8 mouse cellular contexts compared by ENCODE assay signal in genomic region chr6:94647574-94648430, GRCm38 (mm10). TPM values are rescaled to one million over a fixed set of nuclear protein-coding genes. Genes with fewer than 3 reads are reported as not detected.
DNase-seq lines count a peak whose midpoint lies in the region; ATAC-seq and TF ChIP-seq lines count a peak whose summit lies in the region.

No protein-coding gene starts in this region.

- no peak overlapping the region for H3K9ac ChIP-seq in liver, embryonic 14.5 days (replicated peaks)
- peak overlapping the region; percentile 53 for H3K9ac ChIP-seq in neural tube, embryonic 13.5 days

- no peak overlapping the region for H3K4me2 ChIP-seq in liver, embryonic 14.5 days (ENCODE audit: low read depth)
- peak overlapping the region; percentile 21; the same call in 1 of the 2 replicates for H3K4me2 ChIP-seq in neural tube, embryonic 13.5 days

- H3K4me1 ChIP-seq in embryonic facial prominence, embryonic 10.5 days, result peaks cover 86% of the 10 kb centered on the region
- peaks cover 0 to 9% of the 10 kb centered on the region in 2 experiments; a peak in 2 of 4 replicates for H3K4me1 ChIP-seq in liver, embryonic 14.5 days (replicated peaks; ENCODE audit: control insufficient read depth in 2 of 2, insufficient read depth in 2 of 2, low read length in 1 of 2)
- peaks cover 65% of the 10 kb centered on the region for H3K4me1 ChIP-seq in neural tube, embryonic 13.5 days (replicated peaks)

- no peaks in the 10 kb centered on the region for H3K9me3 ChIP-seq in embryonic facial prominence, embryonic 10.5 days
- H3K9me3 ChIP-seq in liver, embryonic 14.5 days (ENCODE audit: control insufficient read depth, low read length), result no peaks in the 10 kb centered on the region
- no peaks in the 10 kb centered on the region for H3K9me3 ChIP-seq in neural tube, embryonic 13.5 days

- H3K27ac ChIP-seq in embryonic facial prominence, embryonic 10.5 days (replicated peaks), result peak overlapping the region; percentile 79
- no peak overlapping the region for H3K27ac ChIP-seq in liver, embryonic 14.5 days
- H3K27ac ChIP-seq in neural tube, embryonic 13.5 days (replicated peaks), result peak overlapping the region; percentile 70

- DNase-seq in urinary bladder, postnatal 14 days (ENCODE audit: low spot score), result peak; percentile 64
- no peak for DNase-seq in urinary bladder, postnatal 25 days (ENCODE audit: low spot score)
- peak; percentile 86 for DNase-seq in embryonic facial prominence, embryonic 10.5 days (ENCODE audit: low spot score)
- DNase-seq in heart, adult 8-10 months (ENCODE audit: low spot score), result peak; percentile 87
- DNase-seq in kidney, adult 18-20 months, result peak; percentile 57
- peak in 1 of 3 experiments; percentile 5 for DNase-seq in liver, embryonic 14.5 days (ENCODE audit: low read depth in 3 of 3, low spot score in 3 of 3)
- DNase-seq in T-cell, adult 2 months (ENCODE audit: low spot score), result no peak

- peaks cover 16% of the 10 kb centered on the region for H3K36me3 ChIP-seq in embryonic facial prominence, embryonic 10.5 days (replicated peaks)
- no peaks in the 10 kb centered on the region for H3K36me3 ChIP-seq in liver, embryonic 14.5 days (replicated peaks; ENCODE audit: control insufficient read depth, insufficient read depth, low read depth)
- H3K36me3 ChIP-seq in neural tube, embryonic 13.5 days, result no peaks in the 10 kb centered on the region

- ATAC-seq in liver, embryonic 14.5 days (ENCODE audit: insufficient read depth), result peak; percentile 47; the same call in 1 of the 2 replicates
- ATAC-seq in neural tube, embryonic 13.5 days (ENCODE audit: low read depth), result peak; percentile 78

- no peak for TF ChIP-seq CTCF in liver, embryonic 14.5 days (IDR thresholded peaks at IDR 0.05; ENCODE audit: low read depth)

- H3K4me3 ChIP-seq in embryonic facial prominence, embryonic 10.5 days, result peak overlapping the region; percentile 34
- H3K4me3 ChIP-seq in liver, embryonic 14.5 days (ENCODE audit: insufficient read depth in 1 of 2, low read depth in 2 of 2, low read length in 2 of 2), result no peak overlapping the region
- H3K4me3 ChIP-seq in neural tube, embryonic 13.5 days, result no peak overlapping the region

- 0 out of 2 replicates have a peak, but pooled peaks cover 13% of the 10 kb centered on the region for H3K27me3 ChIP-seq in embryonic facial prominence, embryonic 10.5 days (replicated peaks; ENCODE audit: low read depth, poor library complexity, severe bottlenecking)
- H3K27me3 ChIP-seq in liver, embryonic 14.5 days (ENCODE audit: control insufficient read depth, insufficient read depth, low read length), result no peaks in the 10 kb centered on the region
- no peaks in the 10 kb centered on the region; the same call in 1 of the 2 replicates for H3K27me3 ChIP-seq in neural tube, embryonic 13.5 days

- no peak for TF ChIP-seq EP300 in liver, embryonic 14.5 days (IDR thresholded peaks at IDR 0.05; ENCODE audit: low read depth)

- WGBS in embryonic facial prominence, embryonic 10.5 days, result 9% methylated on average over 10 of the region's 10 CpGs
- WGBS in liver, embryonic 14.5 days (ENCODE audit: insufficient replicate concordance), result 24% methylated on average over 10 of the region's 10 CpGs
- WGBS in neural tube, embryonic 13.5 days, result 13% methylated on average over 10 of the region's 10 CpGs

RNA-seq across cellular contexts. Expression of gene Lrig1, which starts 52.2 kb away (rescaled TPM):
- polyA plus RNA-seq in embryonic facial prominence, embryonic 10.5 days (2016; fragmentation: Nextera tagmentation; extraction: Ambion mirVana), result 11.7 and 11.8 TPM in 2 replicates
- 10 to 100 TPM; 27.0 to 36.3 (median 32.2) TPM for total RNA-seq in heart, adult 8-10 months (2022)
- 2.7 TPM in 2 replicates for polyA plus RNA-seq in liver, embryonic 14.5 days (2012; rRNA removed)
- polyA plus RNA-seq in liver, embryonic 14.5 days (2014; fragmentation: Nextera tagmentation; extraction: Ambion mirVana), result 1.7 and 2.8 TPM in 2 replicates
- polyA plus RNA-seq in neural tube, embryonic 13.5 days (2015; fragmentation: Nextera tagmentation; extraction: Ambion mirVana), result 10.5 and 12.9 TPM in 2 replicates

Comparison
In these comparisons a context has a peak if more than half of its experiments do, and no peak if none do; other contexts are left out.
1. DNase-seq: peak in urinary bladder, postnatal 14 days (single experiment), embryonic facial prominence, embryonic 10.5 days (single experiment), heart, adult 8-10 months (single experiment) and kidney, adult 18-20 months (single experiment); none in urinary bladder, postnatal 25 days (single experiment) and T-cell, adult 2 months (single experiment).